Mouse (Mus musculus): ENCODE results near the gene Atp6v1g2.

The Atp6v1g2 gene

GRCm38 (mm10) chr17:35236996-35237395 lies 3.5 kb downstream of the Atp6v1g2 start:
- DNase-seq (ENCODE audit: low read depth, low spot score) = no peak

GRCm38 (mm10) chr17:35237504-35237903 lies 4.0 kb downstream of the Atp6v1g2 start:
- no peak for DNase-seq (ENCODE audit: low read depth, low spot score)

- DNase-seq (ENCODE audit: low read depth, low spot score) = no peak
These were observed 6.2 kb downstream of the Atp6v1g2 start for GRCm38 (mm10) chr17:35239700-35240099.

- DNase-seq (ENCODE audit: low read depth, low spot score) = no peak
These were observed 7.2 kb downstream of the Atp6v1g2 start for GRCm38 (mm10) chr17:35240384-35241304.

- peak; percentile 97 for DNase-seq (ENCODE audit: low read depth, low spot score)
These were observed 8.0 kb downstream of the Atp6v1g2 start, which contains the start of gene Ddx39b for GRCm38 (mm10) chr17:35241305-35242014. Gene Ddx39b (plus strand): TSS chr17:35241746.

- peak; percentile 82 for DNase-seq (ENCODE audit: low read depth, low spot score)
These were observed 8.8 kb downstream of the Atp6v1g2 start for GRCm38 (mm10) chr17:35242015-35242941.

GRCm38 (mm10) chr17:35243086-35243485 lies 9.6 kb downstream of the Atp6v1g2 start:
- peak; percentile 71 for DNase-seq (ENCODE audit: low read depth, low spot score)

- no peak for DNase-seq (ENCODE audit: low read depth, low spot score)
These were observed 11.5 kb downstream of the Atp6v1g2 start for GRCm38 (mm10) chr17:35244999-35245398.

GRCm38 (mm10) chr17:35245731-35246623 lies 12.5 kb downstream of the Atp6v1g2 start:
- peak; percentile 55 for DNase-seq (ENCODE audit: low read depth, low spot score)

GRCm38 (mm10) chr17:35247144-35247543 lies 13.7 kb downstream of the Atp6v1g2 start:
- no peak for DNase-seq (ENCODE audit: low read depth, low spot score)

GRCm38 (mm10) chr17:35248986-35249385 lies 15.5 kb downstream of the Atp6v1g2 start:
- no peak for DNase-seq (ENCODE audit: low read depth, low spot score)

- no peak for DNase-seq (ENCODE audit: low read depth, low spot score)
These were observed 16.2 kb downstream of the Atp6v1g2 start for GRCm38 (mm10) chr17:35249451-35250197.

- no peak for DNase-seq (ENCODE audit: low read depth, low spot score)
These were observed 17.1 kb downstream of the Atp6v1g2 start for GRCm38 (mm10) chr17:35250348-35251120.

GRCm38 (mm10) chr17:35251162-35251719 lies 17.8 kb downstream of the Atp6v1g2 start:
- no peak for DNase-seq (ENCODE audit: low read depth, low spot score)

- DNase-seq (ENCODE audit: low read depth, low spot score) = no peak
These were observed 18.5 kb downstream of the Atp6v1g2 start for GRCm38 (mm10) chr17:35251981-35252380.

- no peak for DNase-seq (ENCODE audit: low read depth, low spot score)
These were observed 19.3 kb downstream of the Atp6v1g2 start for GRCm38 (mm10) chr17:35252619-35253292.

GRCm38 (mm10) chr17:35253293-35254093 lies 20.0 kb downstream of the Atp6v1g2 start:
- DNase-seq (ENCODE audit: low read depth, low spot score) = no peak

Measured in ES-CJ7 (cell line).